Mouse (Mus musculus): Measurements from ENCODE around the gene Arhgef10l.

DNA sequence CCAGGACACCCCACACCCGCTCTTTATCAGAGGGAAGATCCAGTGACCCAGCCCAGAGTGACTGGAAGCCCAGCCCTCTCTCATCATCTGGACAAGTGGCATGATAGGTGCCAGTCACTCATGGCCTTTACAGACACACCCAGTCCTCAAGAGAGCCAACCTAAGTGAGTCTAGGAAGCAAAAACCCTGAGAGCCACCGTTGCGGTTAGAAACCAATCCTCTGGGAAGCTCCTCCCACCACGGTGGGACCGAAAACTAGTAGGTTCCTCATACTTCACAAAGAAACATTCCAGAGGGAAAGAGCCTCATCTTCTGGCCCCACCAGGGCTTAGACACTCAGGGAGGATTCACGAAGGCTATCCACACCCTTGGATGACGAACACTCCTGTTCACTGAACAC lies 50.0 kb downstream of the Arhgef10l start:
- TF ChIP-seq POLR2AphosphoS2 (IDR thresholded peaks at IDR 0.05; ENCODE audit: insufficient read length, low read depth) (no peak), MYOD1 (IDR thresholded peaks at IDR 0.05; ENCODE audit: control insufficient read depth in 1 of 3, insufficient read length in 2 of 3, low read depth in 2 of 3) (no peak), TCF12 (IDR thresholded peaks at IDR 0.05; ENCODE audit: insufficient read depth, poor library complexity, severe bottlenecking) (no peak)
